Comparison of ENCODE assay signal across 8 mouse cellular contexts in genomic region chr4:107923145-107923802, GRCm38 (mm10). TPM values are rescaled to one million over a fixed set of nuclear protein-coding genes. Genes with fewer than 3 reads are reported as not detected.
DNase-seq lines count a peak whose midpoint lies in the region; ATAC-seq and TF ChIP-seq lines count a peak whose summit lies in the region.

Gene Cpt2, minus strand, starts transcription at chr4:107923610.

- H3K9me3 ChIP-seq in hindbrain, embryonic 15.5 days = no peaks in the 10 kb centered on the region

- CTCF ChIA-PET in Patski (lab: Charles Lee) = no interaction called here

- H3K4me1 ChIP-seq in hindbrain, embryonic 15.5 days (replicated peaks) = peaks cover 17% of the 10 kb centered on the region

- peak within 1 kb of the TSS; percentile 64 for H3K4me3 ChIP-seq in hindbrain, embryonic 15.5 days

- peak within 1 kb of the TSS; percentile 89 for H3K4me2 ChIP-seq in hindbrain, embryonic 15.5 days

- TF ChIP-seq CTCF in Patski (IDR thresholded peaks at IDR 0.05) = peak; percentile 35

- H3K27ac ChIP-seq in hindbrain, embryonic 15.5 days (replicated peaks) = peak within 1 kb of the TSS; percentile 68

- H3K27me3 ChIP-seq in Patski = no peaks in the 10 kb centered on the region
- H3K27me3 ChIP-seq in hindbrain, embryonic 15.5 days = no peaks in the 10 kb centered on the region

- DNase-seq in Patski (ENCODE audit: low read depth, low spot score) = peak; percentile 83
- peak; percentile 80 to 89 for DNase-seq in cerebellum, postnatal 25 days
- peak; percentile 66 to 74 for DNase-seq in frontal cortex, postnatal 36 days (ENCODE audit: low spot score in 2 of 2)
- peak; percentile 75 for DNase-seq in left cerebral cortex, adult 11 months (ENCODE audit: low spot score)
- peak; percentile 97 for DNase-seq in lung, postnatal 4 days
- peak; percentile 88 for DNase-seq in retina, postnatal 7 days (ENCODE audit: low read depth, low spot score)
- peak; percentile 91 for DNase-seq in urinary bladder, adult 2 months (ENCODE audit: low spot score)

- POLR2A ChIA-PET in Patski (lab: Charles Lee) = interaction anchor here (0.6 to 0.9 kb wide), 2 partner anchors 110 to 404 kb away, joined by 3 to 5 read pairs; no protein-coding TSS in a partner anchor

- H3K9ac ChIP-seq in hindbrain, embryonic 15.5 days = peak within 1 kb of the TSS; percentile 67

- ATAC-seq in Patski = peak; percentile 86
- ATAC-seq in hindbrain, embryonic 15.5 days (ENCODE audit: low FRiP score, low read depth) = peak; percentile 94

- WGBS in hindbrain, embryonic 15.5 days = 2% methylated on average over 38 of the region's 38 CpGs

- in situ Hi-C loops in Patski (cut with MboI; ENCODE audit: low pct_unique_long_range_greater_than_20kb) = no loop called here

- no peaks in the 10 kb centered on the region for H3K36me3 ChIP-seq in hindbrain, embryonic 15.5 days

RNA-seq across cellular contexts. Expression of gene Cpt2, which starts in this region (rescaled TPM):
- 46.6 TPM for polyA plus RNA-seq in Patski (2021)
- polyA plus RNA-seq in hindbrain, embryonic 15.5 days (2015; fragmentation: Nextera tagmentation; extraction: Ambion mirVana) = 16.2 and 17.7 TPM in 2 replicates
- 42.2 and 43.3 TPM in 2 replicates for polyA plus RNA-seq in urinary bladder, adult 2 months (2012; rRNA removed)

Comparison
In these comparisons a context has a peak if more than half of its experiments do, and no peak if none do; other contexts are left out.
1. Peak in every context shown above with its lines: DNase-seq, ATAC-seq, H3K4me3 ChIP-seq and H3K27ac ChIP-seq.